Mouse (Mus musculus) mature B cell (primary cell): ENCODE data around the gene Cd96.
"Not testable (repeated sequence)": the region's sequence is repeated elsewhere in the genome, so short reads cannot be mapped to it uniquely, and the experiment has no call there.

Experiments
- in situ Hi-C: fragments of 300-500 bp; cut with MboI; formaldehyde crosslinking; loops from 2 replicates; pipeline ENCODE4 v1.14.3; 2019

Cd96 gene

DNA sequence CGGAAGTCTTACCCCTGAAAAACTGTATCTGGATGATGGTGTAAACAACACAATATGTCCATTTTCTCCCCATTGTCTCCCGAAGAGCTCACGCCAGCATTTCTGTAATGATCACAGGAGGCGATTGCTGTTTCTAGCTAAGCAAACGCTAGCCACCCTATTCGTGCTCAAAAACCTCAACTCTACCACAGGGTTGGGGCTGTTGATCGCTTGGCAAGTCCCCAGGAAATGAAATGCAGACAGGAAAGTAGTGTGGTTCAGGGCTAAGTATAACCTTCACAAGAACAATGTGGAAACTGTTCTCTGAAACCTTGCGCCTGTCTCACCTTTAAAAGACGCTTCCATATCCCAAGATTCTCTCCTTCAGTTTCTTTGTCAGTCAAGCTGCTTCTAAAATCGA lies at the start of gene Cd96:
TSS of gene Cd96 (minus strand) at position 232 of the 400 bp plus-strand sequence.
- in situ Hi-C loops: no loop called here

DNA sequence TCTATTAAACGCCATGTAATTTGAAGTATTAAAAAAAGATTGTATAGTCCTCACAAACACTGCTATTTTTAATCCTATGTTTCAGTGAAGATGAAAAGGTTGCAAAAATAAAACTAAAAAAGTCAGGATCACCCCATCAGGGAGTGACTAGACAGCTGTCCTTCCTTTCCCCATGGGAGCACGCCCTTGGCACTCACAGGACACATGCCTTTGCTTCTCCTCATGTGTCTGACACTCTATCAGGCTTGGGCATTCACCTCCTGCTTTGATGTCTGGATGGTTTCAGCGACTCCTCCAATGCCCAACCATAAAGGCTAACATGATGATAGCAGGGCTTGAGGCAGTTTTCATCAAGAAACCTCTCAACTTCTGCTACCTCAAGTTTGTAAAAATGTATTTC lies 46.9 kb upstream of the Cd96 start:
- in situ Hi-C loops: no loop called here

DNA sequence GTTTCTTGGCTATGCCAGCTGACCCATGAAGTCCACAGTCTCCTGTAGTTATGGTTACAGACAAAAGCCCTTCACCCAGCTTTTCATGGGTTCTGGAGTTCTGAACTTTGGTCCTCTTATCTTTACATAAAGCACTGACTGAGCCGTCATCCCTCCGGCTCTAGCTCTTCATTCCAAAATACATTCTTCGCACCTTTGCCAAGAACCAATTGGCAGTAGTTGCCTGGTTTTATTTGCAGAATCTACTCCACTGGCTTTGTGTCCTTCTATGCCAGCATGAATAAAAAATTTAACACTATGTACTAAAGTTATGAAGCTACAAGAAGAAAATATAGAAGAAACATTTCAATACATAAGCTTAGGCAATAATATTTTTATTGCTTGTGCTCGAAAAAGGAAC lies 45.3 kb upstream of the Cd96 start:
- in situ Hi-C loops: no loop called here

DNA sequence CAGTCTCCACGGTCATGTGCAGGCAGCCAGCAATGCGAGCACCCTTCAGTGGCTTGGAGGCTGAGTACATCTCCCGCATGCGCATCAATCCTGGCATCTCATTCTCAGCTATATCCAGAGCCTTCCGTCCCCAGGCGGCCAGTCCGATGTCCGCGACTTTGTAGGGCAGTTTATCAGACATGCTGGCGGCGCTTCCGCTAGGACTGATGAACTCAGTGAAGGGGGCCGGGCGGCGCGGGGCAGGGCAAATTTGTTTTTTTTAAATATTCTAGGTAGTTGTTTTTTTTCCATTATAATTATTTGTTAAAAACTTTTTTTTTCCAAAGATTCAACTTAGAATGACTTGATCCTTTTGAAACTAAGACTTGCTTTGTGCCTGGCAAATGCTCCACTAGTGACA lies 34.8 kb upstream of the Cd96 start, which contains the start of gene Gm4737:
TSS of gene Gm4737 (minus strand) at position 246 of the 400 bp plus-strand sequence.
- in situ Hi-C loops: not testable (repeated sequence)

DNA sequence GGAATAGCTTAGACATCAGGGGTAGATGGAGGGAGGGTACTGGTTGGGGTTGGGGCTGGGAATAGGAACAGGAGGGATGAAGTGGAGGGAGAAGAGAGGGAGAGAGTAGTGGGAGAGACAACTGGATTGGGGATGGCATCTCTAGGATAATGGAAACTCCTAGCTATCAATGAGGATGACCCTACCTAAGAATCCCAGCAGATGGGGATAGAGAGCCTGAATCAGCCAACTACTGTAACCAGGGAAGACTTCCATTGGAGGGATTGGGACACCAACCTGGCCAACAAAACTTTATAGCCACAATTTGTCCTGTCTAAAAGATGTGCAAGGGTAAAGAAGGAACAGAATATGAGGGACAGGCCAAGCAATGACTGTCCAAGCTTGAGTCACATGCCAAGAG lies 31.1 kb upstream of the Cd96 start:
- in situ Hi-C loops: no loop called here

DNA sequence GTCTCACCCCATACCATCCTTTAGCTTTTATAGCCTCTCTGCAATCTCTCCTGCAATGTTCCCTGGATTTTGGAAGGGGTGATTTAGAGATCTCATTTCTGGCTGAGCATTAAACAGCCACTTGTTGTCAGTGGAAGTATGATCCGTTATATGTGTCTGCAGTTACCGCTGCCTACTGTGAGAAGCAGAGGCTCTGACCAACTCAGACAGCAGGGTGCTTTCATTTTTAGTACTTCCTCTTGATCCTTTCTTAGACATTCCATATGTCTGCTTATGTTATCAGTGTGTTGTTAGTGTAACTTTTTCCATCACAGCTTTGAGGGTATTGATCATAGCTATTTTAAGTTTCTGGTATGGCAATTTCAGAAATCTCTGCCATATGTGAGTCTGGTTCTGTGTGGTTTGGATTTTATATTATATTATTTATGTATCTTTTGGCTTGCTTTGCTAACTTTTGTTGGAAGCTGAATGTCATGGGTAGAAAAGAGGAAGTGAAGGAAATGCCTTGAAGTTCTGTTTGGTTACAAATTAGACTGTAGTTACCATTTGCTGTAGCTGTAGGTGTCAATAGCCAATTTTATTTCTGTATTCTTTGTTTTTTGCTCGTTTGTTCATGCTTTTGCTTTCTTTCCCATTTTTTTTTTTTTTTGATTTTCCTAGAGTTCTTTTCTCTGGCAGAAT lies 28.8 kb upstream of the Cd96 start:
- in situ Hi-C loops: no loop called here

DNA sequence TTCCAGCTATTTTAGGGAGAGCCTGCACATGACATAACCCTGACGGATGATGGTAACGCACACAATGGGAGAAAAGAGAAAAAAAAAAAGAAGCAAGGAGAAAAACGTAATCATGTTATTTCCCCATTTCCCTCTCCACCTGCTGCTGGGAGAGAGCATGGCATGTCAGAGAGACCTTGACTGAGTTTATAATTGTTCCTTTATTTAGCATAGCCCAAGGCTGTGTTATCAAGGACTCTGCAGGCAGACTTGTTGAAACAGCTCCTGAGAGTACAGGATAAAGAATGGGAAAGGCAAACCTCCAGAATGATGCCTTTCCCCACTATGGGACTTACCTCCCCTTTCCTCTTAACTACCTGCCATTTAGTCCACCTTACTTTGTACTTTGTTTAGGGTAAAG lies 26.9 kb upstream of the Cd96 start:
- in situ Hi-C loops: no loop called here

DNA sequence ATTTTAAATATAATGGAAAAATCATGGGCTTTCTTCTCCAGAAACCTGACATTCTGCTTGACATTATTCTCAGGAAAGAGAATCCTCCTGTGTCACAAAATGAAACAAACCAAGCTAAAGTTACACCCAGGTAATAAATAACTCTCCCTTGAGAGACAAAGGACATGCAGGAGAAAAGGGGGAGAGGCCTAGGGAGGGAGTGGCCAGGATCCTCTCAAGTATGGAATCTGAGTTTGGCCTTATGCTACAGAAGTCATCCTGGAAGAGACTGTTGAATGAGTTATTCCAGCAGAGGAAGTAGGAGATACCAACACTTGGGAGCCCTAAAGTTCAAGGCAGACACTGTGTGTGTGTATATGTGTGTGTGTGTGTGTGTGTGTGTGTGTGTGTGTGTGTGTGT lies 2.2 kb upstream of the Cd96 start:
- in situ Hi-C loops: no loop called here

DNA sequence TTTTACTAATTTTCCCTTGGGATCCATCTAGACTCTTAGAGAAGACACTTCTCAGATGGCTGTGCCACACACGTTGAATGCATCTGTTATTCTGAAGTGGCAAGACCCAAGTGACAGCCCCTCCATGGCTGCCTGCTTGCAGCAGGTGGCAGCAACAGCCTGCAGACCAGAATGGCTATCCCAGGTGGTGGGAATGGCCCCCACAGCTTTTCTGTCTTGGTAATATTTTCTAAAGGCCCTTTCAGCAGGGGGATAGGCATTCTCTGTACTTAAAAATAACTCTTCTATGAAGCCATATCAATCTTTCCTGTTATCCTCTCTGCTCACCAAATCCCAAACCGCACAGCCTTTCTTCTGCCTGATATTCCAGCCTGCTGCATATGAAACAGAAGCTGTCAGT lies 1.4 kb upstream of the Cd96 start:
- in situ Hi-C loops: no loop called here

DNA sequence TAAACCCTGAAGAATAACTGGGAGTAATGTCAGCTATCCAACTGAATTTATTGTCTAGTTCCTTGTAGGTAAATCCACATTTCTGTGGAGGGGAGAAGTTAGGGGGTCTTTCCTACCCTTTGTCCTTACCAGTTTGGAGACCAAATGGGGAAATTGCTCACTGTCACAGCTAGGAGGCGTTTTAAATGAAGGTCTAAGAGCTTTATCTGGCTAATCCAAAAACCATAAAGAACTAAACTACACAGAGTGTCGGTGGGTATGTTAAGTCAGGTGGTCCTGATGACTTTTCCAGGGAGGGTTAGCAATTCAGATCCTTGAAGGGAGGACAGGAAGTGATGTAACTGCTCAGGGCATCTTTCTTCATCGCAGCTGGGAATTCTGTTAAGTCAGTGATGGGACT lies 556 bp upstream of the Cd96 start:
- in situ Hi-C loops: no loop called here

DNA sequence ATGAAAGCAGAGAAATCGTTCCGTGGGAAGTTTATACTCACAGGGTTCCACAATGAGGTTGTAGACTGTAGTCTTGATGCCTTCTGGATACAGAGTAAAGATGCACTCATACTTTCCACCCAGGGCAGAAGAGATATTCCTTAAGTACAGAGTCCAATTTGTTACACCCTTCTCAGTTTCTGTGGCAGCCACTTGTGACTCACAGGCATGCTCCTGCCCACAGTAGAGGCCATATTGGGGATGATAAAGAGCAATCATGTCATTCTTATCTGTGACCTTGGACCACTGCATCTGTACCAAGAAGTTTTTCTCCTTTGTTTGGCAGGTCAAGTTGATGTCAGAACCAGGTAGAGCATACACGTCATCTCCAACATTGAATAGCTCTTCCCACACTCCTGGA lies 2.4 kb downstream of the Cd96 start:
- in situ Hi-C loops: no loop called here

DNA sequence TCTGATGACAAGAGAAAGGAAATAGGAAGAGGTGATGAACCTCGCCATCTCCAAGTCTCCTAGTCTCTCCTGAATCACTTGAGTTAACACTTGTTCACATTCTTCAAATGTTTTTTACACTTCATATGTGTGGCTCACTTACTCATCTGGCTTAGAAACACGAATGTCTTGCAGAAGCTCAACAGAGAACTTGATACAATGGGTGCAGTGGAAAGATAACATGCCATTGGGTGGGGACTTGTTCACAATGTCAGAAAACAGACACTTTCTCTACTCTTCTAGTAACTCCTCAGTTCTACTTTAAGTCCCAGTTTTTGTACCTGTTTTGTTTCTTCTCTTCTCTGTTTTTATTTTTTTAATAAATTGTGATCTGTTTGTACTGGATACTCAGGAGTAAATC lies 5.3 kb downstream of the Cd96 start:
- in situ Hi-C loops: no loop called here

DNA sequence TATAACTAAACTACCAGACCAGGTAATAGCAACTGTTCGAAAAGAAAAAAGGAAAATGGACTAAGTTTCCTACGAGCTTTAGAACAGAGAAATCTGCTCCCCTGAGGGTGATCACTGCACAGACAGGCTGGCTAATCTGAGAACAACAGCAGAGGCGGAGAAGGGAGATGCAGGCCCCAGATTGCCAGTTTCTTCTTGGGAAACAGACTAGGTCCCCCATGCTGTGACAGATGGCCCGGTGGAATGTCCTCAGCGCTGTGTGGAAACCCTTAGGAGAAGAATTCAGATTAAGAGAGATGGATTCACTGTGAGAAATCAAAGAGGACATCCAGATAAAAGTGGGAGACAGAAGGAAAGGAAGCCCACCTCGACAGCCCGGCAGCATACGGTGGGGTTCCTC lies 10.5 kb downstream of the Cd96 start:
- in situ Hi-C loops: no loop called here

DNA sequence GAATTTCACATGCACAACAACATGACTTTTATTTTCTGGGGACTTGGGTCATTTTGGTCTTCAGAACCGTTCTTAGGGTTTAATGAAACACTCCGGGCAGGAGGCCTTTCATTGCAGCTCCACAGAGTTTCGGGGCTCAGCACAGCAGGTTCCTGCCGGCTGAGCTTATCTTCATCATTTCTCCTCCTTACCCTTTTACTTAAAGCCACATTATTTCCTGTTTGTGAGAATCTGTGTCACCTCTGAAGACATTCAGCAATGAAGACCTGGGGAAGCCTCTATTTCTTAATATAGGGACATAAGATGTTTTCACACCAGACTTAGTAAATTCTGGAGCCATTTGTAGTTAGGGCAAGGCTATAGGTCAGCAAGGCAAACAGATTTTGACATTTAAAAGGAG lies 12.6 kb downstream of the Cd96 start:
- in situ Hi-C loops: no loop called here

DNA sequence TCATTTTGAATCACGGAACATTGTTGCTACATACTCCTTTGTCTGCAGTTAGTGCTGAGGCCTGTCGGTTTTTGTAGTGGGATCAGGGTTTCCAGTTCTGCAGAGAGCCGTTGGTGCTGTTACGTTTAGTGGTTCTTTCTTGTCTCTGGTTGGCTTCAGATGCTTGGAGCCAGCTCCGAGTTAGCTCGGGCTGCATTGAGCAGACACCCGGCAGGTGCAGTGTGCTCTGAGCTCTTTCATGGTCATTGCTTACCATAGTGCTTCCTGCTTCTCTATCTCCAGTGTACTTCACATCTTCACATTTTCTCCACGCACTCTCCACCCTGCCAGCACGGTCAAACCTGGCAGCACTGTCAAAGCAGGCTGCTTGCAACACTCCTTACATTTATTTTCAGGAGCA lies 15.6 kb downstream of the Cd96 start:
- in situ Hi-C loops: no loop called here

DNA sequence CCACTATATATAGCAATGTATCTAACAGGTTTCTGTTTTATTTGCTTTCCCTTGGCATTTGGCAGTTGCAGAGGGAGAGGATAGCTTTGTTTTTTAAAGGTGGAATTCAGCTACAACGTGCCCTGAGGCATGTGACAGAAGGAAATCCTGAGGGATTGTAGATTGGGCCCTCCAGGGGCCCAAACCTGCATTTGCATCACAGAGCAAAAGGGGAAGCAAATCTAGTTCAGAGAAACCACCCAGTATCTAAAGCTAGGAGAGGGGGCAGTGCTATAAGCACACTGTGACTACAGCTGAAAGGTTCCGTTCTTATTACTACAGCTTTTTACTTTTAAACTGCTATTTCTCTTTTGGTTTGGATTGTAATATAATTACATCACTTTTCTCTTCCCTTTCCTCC lies 18.3 kb downstream of the Cd96 start:
- in situ Hi-C loops: no loop called here

DNA sequence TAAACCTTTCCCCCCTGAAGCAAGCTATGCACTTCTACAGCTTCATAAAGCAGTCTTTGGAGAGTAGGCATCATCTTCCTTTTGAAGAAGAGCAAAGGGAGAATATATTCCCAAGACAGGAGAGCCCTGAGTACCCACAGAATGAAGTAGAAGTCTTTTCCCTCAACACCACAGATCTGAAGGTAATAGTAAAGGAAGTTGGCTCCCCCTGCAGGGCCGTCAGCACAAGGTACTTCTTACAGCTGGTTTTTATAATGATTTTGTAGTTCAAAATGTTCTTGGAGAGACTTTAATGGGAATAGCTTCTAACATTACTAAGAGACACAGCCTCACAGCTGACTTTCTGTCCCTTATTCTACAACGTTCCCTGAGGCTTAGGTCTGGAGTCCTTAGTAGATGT lies 19.8 kb downstream of the Cd96 start:
- in situ Hi-C loops: no loop called here

DNA sequence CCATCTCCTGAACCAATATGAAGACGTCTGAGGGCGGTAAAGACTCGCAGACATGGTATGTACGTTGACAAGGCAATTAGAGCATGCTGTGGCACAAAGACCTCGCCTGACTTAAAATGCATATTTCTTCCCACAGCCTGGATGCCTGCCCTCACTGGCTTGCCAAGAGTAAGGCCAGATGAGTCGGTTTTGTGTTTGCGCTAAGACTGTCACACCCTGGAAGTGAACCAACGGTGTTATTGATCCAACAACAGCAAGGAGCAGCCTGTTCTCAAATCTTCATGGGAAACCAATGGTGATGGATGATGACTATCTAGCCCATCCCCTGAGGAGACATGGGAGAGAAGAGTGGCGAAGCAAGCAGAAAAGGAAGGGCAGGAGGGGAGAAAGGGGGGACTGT lies 22.6 kb downstream of the Cd96 start:
- in situ Hi-C loops: no loop called here

DNA sequence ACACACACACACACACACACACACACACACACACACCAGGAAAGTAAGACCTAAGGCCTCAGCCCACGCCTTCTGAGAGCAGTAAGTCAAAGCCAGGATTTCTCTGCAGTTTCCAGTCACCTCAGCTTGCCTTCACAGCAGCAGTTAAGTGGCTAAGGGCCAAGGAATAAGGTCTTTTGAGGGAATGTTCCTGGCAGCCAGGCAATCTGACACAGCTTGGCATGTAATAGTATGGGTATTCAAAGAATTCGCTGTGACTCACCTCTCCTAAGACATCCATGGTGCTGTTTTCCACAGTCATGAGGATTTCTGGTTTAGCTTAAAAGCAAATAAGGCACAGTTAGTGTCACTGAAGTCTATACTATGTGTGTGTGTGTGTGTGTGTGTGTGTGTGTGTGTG lies 25.6 kb downstream of the Cd96 start:
- in situ Hi-C loops: no loop called here

DNA sequence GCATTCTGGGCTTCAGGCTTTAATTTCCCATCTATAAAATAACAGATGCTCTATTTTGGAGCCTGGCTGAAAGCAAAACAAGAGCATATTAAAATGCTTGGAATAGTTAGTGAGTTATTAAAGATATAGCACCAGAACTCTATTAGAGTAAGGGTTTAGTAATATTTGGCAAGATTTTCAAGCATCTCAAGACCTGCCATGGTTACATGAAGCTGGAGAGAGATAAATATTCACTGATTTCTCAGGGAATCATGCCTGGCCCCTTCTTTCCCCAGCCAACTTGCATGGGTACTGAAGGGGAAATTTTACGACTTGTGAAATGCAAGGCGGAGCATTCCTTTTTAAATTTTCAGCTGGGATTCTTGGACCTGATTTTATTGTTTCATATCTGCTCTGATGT lies 27.1 kb downstream of the Cd96 start:
- in situ Hi-C loops: no loop called here

DNA sequence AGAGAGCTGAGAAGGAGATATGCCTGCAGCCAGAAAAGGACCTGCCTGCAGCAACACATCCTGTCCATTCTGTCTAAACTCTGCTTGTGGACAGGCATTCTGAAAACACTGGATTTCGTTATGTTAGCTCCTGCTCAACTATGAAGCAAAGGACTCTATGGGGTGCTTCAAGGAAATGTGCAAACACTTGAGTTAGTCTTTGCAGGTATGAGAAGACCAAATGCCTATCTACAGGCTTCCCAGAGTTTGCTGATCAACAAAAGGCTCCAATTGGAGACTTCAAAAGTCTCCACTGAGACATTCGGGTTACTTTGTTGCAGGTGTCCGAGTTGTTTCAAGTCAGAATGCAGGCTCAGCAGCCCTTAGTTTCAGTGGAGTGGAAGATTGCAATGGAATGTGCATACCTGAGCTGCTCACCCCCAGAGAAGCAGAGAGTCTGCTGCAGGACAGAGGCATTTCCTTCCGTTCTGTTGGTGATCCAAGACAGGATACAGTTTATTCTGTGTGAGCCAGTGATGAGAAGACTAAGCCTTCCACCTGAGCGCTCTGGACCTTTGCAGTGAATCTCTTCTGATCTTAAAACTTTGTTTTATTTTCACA lies 33.1 kb downstream of the Cd96 start:
- in situ Hi-C loops: no loop called here

DNA sequence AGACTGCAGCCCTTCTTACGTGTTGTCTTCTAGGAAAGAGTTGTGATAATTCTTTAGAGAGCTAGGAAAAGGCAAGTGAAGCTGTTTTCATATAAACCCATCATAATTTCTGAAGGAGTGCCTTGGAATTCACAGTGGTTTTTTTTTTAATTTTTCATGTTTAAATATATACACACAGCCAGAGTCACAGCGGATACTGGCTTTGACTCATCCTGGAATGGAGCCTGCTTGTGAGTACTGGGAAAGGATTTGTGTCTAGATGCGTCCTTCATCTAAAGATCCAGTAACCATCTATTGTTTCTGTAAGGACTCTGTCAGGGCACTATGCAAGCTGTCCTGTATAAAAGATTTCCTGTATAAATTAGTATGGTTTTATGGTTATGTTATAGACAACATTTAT lies 52.1 kb downstream of the Cd96 start:
- in situ Hi-C loops: no loop called here

DNA sequence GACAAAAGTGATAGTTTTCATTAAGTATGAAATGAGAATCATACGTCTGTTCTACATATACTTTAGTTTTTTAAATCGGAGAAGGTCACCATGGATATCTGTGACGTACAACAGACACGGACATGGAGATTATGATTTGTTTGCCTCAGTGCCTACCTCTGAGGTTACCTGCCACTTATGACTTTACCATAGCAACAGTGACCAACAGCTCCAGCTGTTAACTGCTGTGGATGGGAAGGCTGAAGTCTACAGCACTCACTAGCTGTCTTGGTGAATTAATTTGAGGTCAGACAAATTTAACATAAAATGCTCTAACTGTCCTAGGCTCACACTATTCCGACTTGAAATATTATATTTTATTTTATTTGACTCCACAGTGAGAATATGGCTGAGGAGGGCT lies 56.8 kb downstream of the Cd96 start:
- in situ Hi-C loops: no loop called here

DNA sequence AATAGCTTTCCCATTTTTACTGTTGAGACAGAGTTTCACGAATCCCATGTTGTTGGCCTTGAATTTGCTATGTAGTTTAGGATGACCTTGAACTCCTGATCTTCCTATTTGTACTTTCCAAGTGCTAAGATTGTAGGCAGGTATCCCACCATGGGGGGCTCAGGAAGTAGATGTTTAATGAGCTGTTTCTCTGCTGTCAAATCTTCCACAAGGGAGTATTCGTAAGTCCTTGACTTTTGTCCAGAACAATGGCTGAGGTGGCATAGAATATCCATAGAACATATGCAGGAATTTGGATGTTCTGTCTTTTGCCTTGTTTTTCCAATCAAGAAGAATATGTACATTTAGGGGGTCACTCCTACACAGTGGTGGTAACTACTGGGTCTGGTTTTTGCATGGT lies 73.1 kb downstream of the Cd96 start:
- in situ Hi-C loops: no loop called here
